Mouse (Mus musculus): ENCODE data around the gene Zfpm1. TPM values are rescaled to one million over a fixed set of nuclear protein-coding genes. Genes with fewer than 3 reads are reported as not detected.

The Zfpm1 gene
- polyA plus RNA-seq, 1 experiment from 2014 or later, result 2.1 TPM

GRCm38 (mm10) chr8:122332753-122333506 is 51.0 kb downstream of the Zfpm1 start:
- ATAC-seq (ENCODE audit: insufficient read depth, low FRiP score), result no peak
- WGBS, result 65% methylated on average over 6 of the region's 6 CpGs

GRCm38 (mm10) chr8:122333531-122333930 is 51.6 kb downstream of the Zfpm1 start:
- Histone ChIP-seq H3K4me1 (ENCODE audit: control insufficient read depth, insufficient read depth, low read length) (peaks cover 37% of the 10 kb centered on the region), H3K9ac (ENCODE audit: low read length) (no peak overlapping the region), H3K4me2 (ENCODE audit: low read depth, low read length) (no peak overlapping the region), H3K27me3 (ENCODE audit: control insufficient read depth, insufficient read depth, low read length) (peaks cover 24% of the 10 kb centered on the region), H3K36me3 (ENCODE audit: control insufficient read depth, insufficient read depth, low read length) (peaks cover 12% of the 10 kb centered on the region; the same call in 1 of the 2 replicates), H3K9me3 (replicated peaks; ENCODE audit: control insufficient read depth, low read length) (no peaks in the 10 kb centered on the region), H3K27ac (ENCODE audit: low read length) (no peak overlapping the region), H3K4me3 (replicated peaks; ENCODE audit: low read length) (no peak overlapping the region)
- WGBS, result 92% methylated on average over 7 of the region's 7 CpGs
- ATAC-seq (ENCODE audit: insufficient read depth, low FRiP score), result no peak

More at GRCm38 (mm10) chr8:122332753-122333506, 51.0 kb downstream of the Zfpm1 start:
- Histone ChIP-seq H3K36me3 (ENCODE audit: control insufficient read depth, insufficient read depth, low read length) (peaks cover 12% of the 10 kb centered on the region; the same call in 1 of the 2 replicates), H3K27me3 (ENCODE audit: control insufficient read depth, insufficient read depth, low read length) (peaks cover 24% of the 10 kb centered on the region), H3K4me1 (ENCODE audit: control insufficient read depth, insufficient read depth, low read length) (peaks cover 37% of the 10 kb centered on the region), H3K9me3 (replicated peaks; ENCODE audit: control insufficient read depth, low read length) (no peaks in the 10 kb centered on the region), H3K4me2 (ENCODE audit: low read depth, low read length) (no peak overlapping the region), H3K4me3 (replicated peaks; ENCODE audit: low read length) (no peak overlapping the region), H3K27ac (ENCODE audit: low read length) (no peak overlapping the region), H3K9ac (ENCODE audit: low read length) (no peak overlapping the region)

- no peak overlapping the region for H3K4me2 ChIP-seq (ENCODE audit: low read depth, low read length)
- no peak overlapping the region for H3K4me3 ChIP-seq (replicated peaks; ENCODE audit: low read length)
- H3K36me3 ChIP-seq (ENCODE audit: control insufficient read depth, insufficient read depth, low read length), result peaks cover 12% of the 10 kb centered on the region; the same call in 1 of the 2 replicates
- H3K9me3 ChIP-seq (replicated peaks; ENCODE audit: control insufficient read depth, low read length), result no peaks in the 10 kb centered on the region
- ATAC-seq (ENCODE audit: insufficient read depth, low FRiP score), result no peak
- H3K4me1 ChIP-seq (ENCODE audit: control insufficient read depth, insufficient read depth, low read length), result peaks cover 34% of the 10 kb centered on the region
- 89% methylated on average over 13 of the region's 13 CpGs for WGBS
- H3K9ac ChIP-seq (ENCODE audit: low read length), result no peak overlapping the region
- H3K27me3 ChIP-seq (ENCODE audit: control insufficient read depth, insufficient read depth, low read length), result peaks cover 24% of the 10 kb centered on the region
- H3K27ac ChIP-seq (ENCODE audit: low read length), result no peak overlapping the region
These were observed 53.0 kb downstream of the Zfpm1 start for GRCm38 (mm10) chr8:122334791-122335490.

- no peak overlapping the region for H3K27ac ChIP-seq (ENCODE audit: low read length)
- peaks cover 12% of the 10 kb centered on the region; the same call in 1 of the 2 replicates for H3K36me3 ChIP-seq (ENCODE audit: control insufficient read depth, insufficient read depth, low read length)
- H3K4me2 ChIP-seq (ENCODE audit: low read depth, low read length), result peak overlapping the region; percentile 96
- no peaks in the 10 kb centered on the region for H3K9me3 ChIP-seq (replicated peaks; ENCODE audit: control insufficient read depth, low read length)
- peaks cover 26% of the 10 kb centered on the region for H3K4me1 ChIP-seq (ENCODE audit: control insufficient read depth, insufficient read depth, low read length)
- peaks cover 24% of the 10 kb centered on the region for H3K27me3 ChIP-seq (ENCODE audit: control insufficient read depth, insufficient read depth, low read length)
- H3K9ac ChIP-seq (ENCODE audit: low read length), result peak overlapping the region; percentile 70
- 30% methylated on average over 57 of the region's 57 CpGs for WGBS
- ATAC-seq (ENCODE audit: insufficient read depth, low FRiP score), result peak; percentile 6; the same call in 1 of the 2 replicates
- H3K4me3 ChIP-seq (replicated peaks; ENCODE audit: low read length), result peak overlapping the region; percentile 54
These were observed 53.8 kb downstream of the Zfpm1 start for GRCm38 (mm10) chr8:122335638-122336250.

- H3K4me1 ChIP-seq (ENCODE audit: control insufficient read depth, insufficient read depth, low read length), result peaks cover 20% of the 10 kb centered on the region
- no peaks in the 10 kb centered on the region for H3K9me3 ChIP-seq (replicated peaks; ENCODE audit: control insufficient read depth, low read length)
- H3K36me3 ChIP-seq (ENCODE audit: control insufficient read depth, insufficient read depth, low read length), result peaks cover 12% of the 10 kb centered on the region; the same call in 1 of the 2 replicates
- WGBS, result 19% methylated on average over 78 of the region's 81 CpGs
- H3K27ac ChIP-seq (ENCODE audit: low read length), result no peak overlapping the region
- peak overlapping the region; percentile 54 for H3K4me3 ChIP-seq (replicated peaks; ENCODE audit: low read length)
- H3K4me2 ChIP-seq (ENCODE audit: low read depth, low read length), result peak overlapping the region; percentile 96
- H3K27me3 ChIP-seq (ENCODE audit: control insufficient read depth, insufficient read depth, low read length), result peaks cover 24% of the 10 kb centered on the region
- H3K9ac ChIP-seq (ENCODE audit: low read length), result peak overlapping the region; percentile 70
- ATAC-seq (ENCODE audit: insufficient read depth, low FRiP score), result peak; percentile 45; the same call in 1 of the 2 replicates
These were observed 54.4 kb downstream of the Zfpm1 start for GRCm38 (mm10) chr8:122336251-122336910.

- Histone ChIP-seq H3K4me1 (ENCODE audit: control insufficient read depth, insufficient read depth, low read length) (peaks cover 30% of the 10 kb centered on the region), H3K27ac (ENCODE audit: low read length) (no peak overlapping the region), H3K4me3 (replicated peaks; ENCODE audit: low read length) (no peak overlapping the region), H3K4me2 (ENCODE audit: low read depth, low read length) (no peak overlapping the region), H3K9ac (ENCODE audit: low read length) (no peak overlapping the region), H3K9me3 (replicated peaks; ENCODE audit: control insufficient read depth, low read length) (no peaks in the 10 kb centered on the region), H3K36me3 (ENCODE audit: control insufficient read depth, insufficient read depth, low read length) (peaks cover 12% of the 10 kb centered on the region; the same call in 1 of the 2 replicates), H3K27me3 (ENCODE audit: control insufficient read depth, insufficient read depth, low read length) (peaks cover 24% of the 10 kb centered on the region)
- WGBS, result 60% methylated on average over 6 of the region's 6 CpGs
- ATAC-seq (ENCODE audit: insufficient read depth, low FRiP score), result no peak
These were observed 56.9 kb downstream of the Zfpm1 start for GRCm38 (mm10) chr8:122338852-122339251.

GRCm38 (mm10) chr8:122340761-122341160 is 58.8 kb downstream of the Zfpm1 start:
- Histone ChIP-seq H3K4me3 (replicated peaks; ENCODE audit: low read length) (no peak overlapping the region), H3K27me3 (ENCODE audit: control insufficient read depth, insufficient read depth, low read length) (peaks cover 15% of the 10 kb centered on the region), H3K4me1 (ENCODE audit: control insufficient read depth, insufficient read depth, low read length) (peaks cover 38% of the 10 kb centered on the region), H3K9me3 (replicated peaks; ENCODE audit: control insufficient read depth, low read length) (no peaks in the 10 kb centered on the region), H3K4me2 (ENCODE audit: low read depth, low read length) (no peak overlapping the region), H3K36me3 (ENCODE audit: control insufficient read depth, insufficient read depth, low read length) (no peaks in the 10 kb centered on the region; the same call in 1 of the 2 replicates), H3K9ac (ENCODE audit: low read length) (no peak overlapping the region), H3K27ac (ENCODE audit: low read length) (no peak overlapping the region)
- no peak for ATAC-seq (ENCODE audit: insufficient read depth, low FRiP score)
- 80% methylated on average over 3 of the region's 3 CpGs for WGBS

GRCm38 (mm10) chr8:122341790-122342189 is 59.8 kb downstream of the Zfpm1 start:
- no peak overlapping the region for H3K4me2 ChIP-seq (ENCODE audit: low read depth, low read length)
- H3K9ac ChIP-seq (ENCODE audit: low read length), result no peak overlapping the region
- peaks cover 29% of the 10 kb centered on the region for H3K4me1 ChIP-seq (ENCODE audit: control insufficient read depth, insufficient read depth, low read length)
- no peaks in the 10 kb centered on the region for H3K36me3 ChIP-seq (ENCODE audit: control insufficient read depth, insufficient read depth, low read length)
- no peak overlapping the region for H3K4me3 ChIP-seq (replicated peaks; ENCODE audit: low read length)
- H3K27ac ChIP-seq (ENCODE audit: low read length), result no peak overlapping the region
- ATAC-seq (ENCODE audit: insufficient read depth, low FRiP score), result no peak
- 78% methylated on average over 6 of the region's 6 CpGs for WGBS
- peaks cover 9% of the 10 kb centered on the region for H3K27me3 ChIP-seq (ENCODE audit: control insufficient read depth, insufficient read depth, low read length)
- H3K9me3 ChIP-seq (replicated peaks; ENCODE audit: control insufficient read depth, low read length), result no peaks in the 10 kb centered on the region

Measured in stomach, embryonic 16.5 days (tissue).